Mouse (Mus musculus) bone marrow macrophage, adult 2 months (primary cell): ENCODE data around the gene Ccl6. TPM values are rescaled to one million over a fixed set of nuclear protein-coding genes. Genes with fewer than 3 reads are reported as not detected.

ENCODE experiments used
- H3K27ac ChIP-seq: 2 replicates; pipeline ENCODE4 v1.5.1; 2012; ENCODE audit warnings: low read depth, low read length; ENCODE audit not compliant: insufficient read depth
- H3K4me1 ChIP-seq: 2 replicates; pipeline ENCODE4 v1.6.1; 2012; ENCODE audit warnings: low read length; ENCODE audit not compliant: control insufficient read depth, insufficient read depth
- H3K4me3 ChIP-seq: 2 replicates; pipeline ENCODE4 v1.5.1; 2012; ENCODE audit warnings: mild to moderate bottlenecking, low read length, moderate library complexity; ENCODE audit not compliant: insufficient read depth
- CTCF ChIP-seq: IDR thresholded peaks from 2 replicates; pipeline ENCODE4 v1.5.1; 2012; ENCODE audit warnings: low read depth, mild to moderate bottlenecking, low read length, moderate library complexity
- POLR2A ChIP-seq: IDR thresholded peaks from 2 replicates; pipeline ENCODE4 v1.6.1; 2012; ENCODE audit warnings: mild to moderate bottlenecking, low read depth, low read length, borderline replicate concordance
- polyA plus RNA-seq: library from polyadenylated mRNA; stranded (reverse); fragments of >200 nt; gene quantifications from 2 replicates; pipeline ENCODE4 v1.2.4, GENCODE M21; 2012; ENCODE audit not compliant: missing spikeins, insufficient read depth, insufficient read length

The Ccl6 gene
- polyA plus RNA-seq, 1 experiment = 174 TPM

DNA sequence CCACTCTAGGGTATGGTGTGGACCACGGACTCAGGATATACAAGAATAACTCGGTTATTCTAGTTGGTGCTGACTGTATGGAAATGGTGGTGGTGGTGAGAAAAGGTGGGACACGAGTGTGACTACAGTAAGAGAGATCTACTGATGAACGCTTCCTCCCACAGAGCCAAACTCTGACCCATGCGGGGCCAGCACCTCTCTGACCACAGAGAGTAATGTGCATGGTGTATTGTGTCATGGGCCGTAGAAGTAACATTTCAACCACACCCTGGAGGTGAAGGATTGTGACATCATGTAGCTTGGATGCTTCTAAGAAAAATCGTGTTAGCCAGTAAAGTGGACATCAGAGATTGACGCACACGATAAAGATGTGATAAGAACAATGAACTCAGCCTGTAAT is 35.9 kb upstream of the Ccl6 start:
- no peak for TF ChIP-seq CTCF
- TF ChIP-seq POLR2A = no peak
- Histone ChIP-seq H3K4me3 (no peak overlapping the region), H3K4me1 (peaks cover 29% of the 10 kb centered on the region), H3K27ac (no peak overlapping the region)

GRCm38 (mm10) chr11:83623586-83623985 is 30.7 kb upstream of the Ccl6 start:
- TF ChIP-seq POLR2A (no peak), CTCF (no peak)
- H3K4me3 ChIP-seq = no peak overlapping the region
- peaks cover 5% of the 10 kb centered on the region for H3K4me1 ChIP-seq
- H3K27ac ChIP-seq = no peak overlapping the region

- Histone ChIP-seq H3K27ac (peak overlapping the region; percentile 90), H3K4me3 (no peak overlapping the region), H3K4me1 (peaks cover 21% of the 10 kb centered on the region)
- no peak for TF ChIP-seq CTCF
- no peak for TF ChIP-seq POLR2A
These were observed 26.1 kb upstream of the Ccl6 start for GRCm38 (mm10) chr11:83619037-83619436.

DNA sequence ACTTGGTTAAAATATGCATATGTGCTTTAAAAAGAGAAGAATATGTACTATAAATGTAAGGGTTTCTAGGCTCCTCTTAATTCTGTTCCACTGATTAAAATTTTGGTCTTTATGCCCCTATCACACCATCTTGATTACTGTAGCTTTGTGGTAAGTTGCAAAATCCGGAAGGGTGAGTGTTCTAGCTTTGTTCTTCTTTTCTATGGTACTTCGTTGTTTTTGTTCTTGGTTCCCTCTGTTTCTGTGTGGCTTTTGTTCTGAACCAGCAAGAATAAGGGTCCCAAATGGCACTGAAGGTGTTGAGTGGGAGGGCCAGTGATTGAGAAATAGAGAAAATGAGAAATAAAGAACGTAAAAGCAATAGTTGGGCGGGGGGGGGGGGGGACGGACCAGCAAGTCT is 25.4 kb upstream of the Ccl6 start:
- Histone ChIP-seq H3K4me1 (peaks cover 21% of the 10 kb centered on the region), H3K4me3 (no peak overlapping the region), H3K27ac (peak overlapping the region; percentile 90)
- TF ChIP-seq POLR2A (no peak), CTCF (no peak)

DNA sequence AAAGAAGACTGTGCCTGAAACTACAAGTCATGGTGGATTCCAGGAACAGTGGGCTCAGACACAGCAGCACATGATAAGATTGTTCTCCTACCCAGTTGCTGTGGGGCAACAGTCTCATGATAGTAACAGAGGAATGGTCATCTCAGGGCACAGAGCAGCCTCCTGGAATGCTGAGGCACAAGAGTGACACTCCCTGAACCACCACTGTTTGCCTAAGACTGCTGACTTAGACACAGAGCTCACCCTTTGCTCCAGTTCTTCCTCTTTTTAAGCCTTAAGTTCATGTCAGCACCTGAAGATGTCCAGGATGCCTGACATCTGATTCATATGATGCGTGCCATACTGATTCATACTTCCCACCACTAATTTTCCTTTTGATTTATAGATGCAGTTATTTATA is 23.7 kb upstream of the Ccl6 start:
- H3K4me3 ChIP-seq = no peak overlapping the region
- no peak for TF ChIP-seq POLR2A
- H3K27ac ChIP-seq = peak overlapping the region; percentile 55
- H3K4me1 ChIP-seq = peaks cover 23% of the 10 kb centered on the region

DNA sequence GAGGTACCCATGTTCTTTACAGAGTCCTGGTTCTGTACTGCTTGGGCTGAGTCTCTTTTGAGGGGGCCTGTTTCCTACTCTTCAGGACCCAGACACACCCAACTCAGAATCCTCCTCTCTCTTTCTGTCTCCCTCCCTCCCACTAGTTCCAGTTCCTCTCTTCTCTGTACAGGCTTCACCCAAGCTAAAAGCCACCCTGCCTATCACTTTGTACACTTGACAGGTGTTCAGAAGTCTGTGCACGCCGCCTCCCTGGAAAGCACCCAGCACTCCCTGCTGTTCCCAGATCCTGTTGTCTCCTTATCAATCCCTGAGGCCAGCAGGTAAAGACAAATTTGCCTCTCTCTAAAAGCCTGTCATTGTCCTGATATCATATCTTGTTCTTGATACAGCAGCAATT is 18.0 kb upstream of the Ccl6 start:
- TF ChIP-seq CTCF (no peak), POLR2A (no peak)
- Histone ChIP-seq H3K27ac (no peak overlapping the region), H3K4me3 (no peak overlapping the region), H3K4me1 (peaks cover 45% of the 10 kb centered on the region)

- TF ChIP-seq POLR2A (no peak), CTCF (no peak)
- Histone ChIP-seq H3K27ac (no peak overlapping the region), H3K4me3 (no peak overlapping the region), H3K4me1 (peaks cover 64% of the 10 kb centered on the region)
These were observed 13.5 kb upstream of the Ccl6 start for GRCm38 (mm10) chr11:83606396-83606795.

- no peak for TF ChIP-seq CTCF
- no peak for TF ChIP-seq POLR2A
- H3K4me1 ChIP-seq = peaks cover 65% of the 10 kb centered on the region
- H3K4me3 ChIP-seq = no peak overlapping the region
- H3K27ac ChIP-seq = peak overlapping the region; percentile 6; the same call in 1 of the 2 replicates
These were observed 12.6 kb upstream of the Ccl6 start for GRCm38 (mm10) chr11:83605535-83605934.

DNA sequence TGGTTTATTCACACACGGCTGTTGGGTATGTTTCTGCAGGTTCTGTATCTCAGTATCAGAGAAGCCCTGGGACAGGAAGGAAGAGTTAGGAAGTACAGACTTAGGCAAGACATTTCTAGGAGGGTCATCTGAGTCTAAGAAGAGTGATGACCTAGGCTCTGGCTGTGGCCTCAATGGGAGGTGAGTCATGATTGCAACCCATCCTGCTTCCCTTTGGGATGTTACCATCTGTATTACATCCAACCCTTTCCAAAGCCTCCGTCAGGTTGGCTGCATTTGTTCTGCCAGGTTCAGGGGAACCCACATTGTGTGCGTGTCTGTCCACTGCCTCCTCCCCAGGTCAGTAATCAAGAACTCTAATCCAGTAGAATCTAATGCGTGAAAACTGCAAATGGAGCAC is 11.8 kb upstream of the Ccl6 start:
- TF ChIP-seq POLR2A (no peak), CTCF (no peak)
- Histone ChIP-seq H3K27ac (peak overlapping the region; percentile 35; the same call in 1 of the 2 replicates), H3K4me3 (no peak overlapping the region), H3K4me1 (peaks cover 68% of the 10 kb centered on the region)

DNA sequence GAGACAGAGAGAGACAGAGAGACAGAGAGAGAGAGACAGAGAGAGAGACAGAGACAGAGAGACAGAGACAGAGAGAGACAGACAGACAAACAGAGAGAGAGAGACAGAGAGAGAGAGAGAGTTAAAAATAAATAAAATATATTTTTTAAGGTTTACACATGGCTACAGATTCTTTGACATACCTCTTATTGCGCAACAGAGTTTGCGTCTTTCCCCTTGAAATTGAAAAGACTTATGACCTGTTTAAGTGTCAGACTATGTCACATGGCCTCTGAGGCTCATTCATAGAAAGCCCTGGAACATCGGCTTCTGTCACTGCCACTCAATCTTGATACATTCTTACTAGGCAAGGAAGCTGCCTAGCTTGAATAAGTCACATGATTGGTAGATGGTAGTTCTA is 10.5 kb upstream of the Ccl6 start:
- TF ChIP-seq CTCF (no peak), POLR2A (no peak)
- Histone ChIP-seq H3K4me1 (peaks cover 57% of the 10 kb centered on the region), H3K27ac (no peak overlapping the region), H3K4me3 (no peak overlapping the region)

DNA sequence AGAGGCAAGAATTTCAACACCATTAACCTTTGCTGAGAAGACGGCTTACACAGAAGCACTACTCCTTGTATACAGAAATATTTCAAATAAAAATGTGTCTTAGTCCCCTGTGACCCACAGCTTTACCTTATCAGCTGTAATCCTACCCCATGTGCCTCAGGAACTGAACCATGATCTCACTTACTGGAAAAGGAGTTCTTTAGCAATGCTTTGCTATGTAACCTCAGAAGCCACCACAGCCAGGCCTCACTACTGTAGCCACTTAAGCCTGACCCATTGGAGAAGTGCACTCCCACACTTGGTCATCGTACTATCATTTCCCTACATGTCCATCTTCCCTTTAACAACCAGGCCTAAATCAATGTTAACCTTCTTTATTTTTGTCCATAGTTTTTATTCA is 7.7 kb upstream of the Ccl6 start:
- Histone ChIP-seq H3K4me1 (peaks cover 39% of the 10 kb centered on the region), H3K4me3 (no peak overlapping the region), H3K27ac (peak overlapping the region; percentile 30; the same call in 1 of the 2 replicates)
- TF ChIP-seq POLR2A = no peak
- TF ChIP-seq CTCF = no peak
